Mouse (Mus musculus): Measurements from ENCODE around the gene Zc2hc1c.

DNA sequence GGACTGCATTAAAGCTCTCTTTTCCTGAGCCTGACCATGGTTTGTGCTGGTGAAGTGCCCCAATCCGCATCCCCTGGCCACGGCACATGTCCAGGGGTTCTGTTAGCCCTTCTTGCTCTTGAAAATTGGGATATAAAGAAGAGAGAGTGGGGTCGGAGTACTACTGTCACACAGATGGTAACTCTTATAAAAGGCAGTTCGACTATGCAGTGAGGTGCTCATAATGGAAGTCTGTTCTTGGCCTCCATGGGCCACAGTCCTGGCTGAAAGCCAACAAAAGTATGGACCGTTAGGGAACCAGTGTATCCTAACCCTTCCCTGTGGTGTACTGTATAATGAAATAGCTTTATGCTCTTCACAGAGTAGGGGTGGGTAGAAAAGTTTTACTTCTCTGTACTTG is 8.5 kb downstream of the Zc2hc1c start:
- TF ChIP-seq CTCF (IDR thresholded peaks at IDR 0.05; ENCODE audit: borderline replicate concordance, insufficient read depth, low read depth, low read length) = no peak
- no peak for TF ChIP-seq POLR2A (IDR thresholded peaks at IDR 0.05; ENCODE audit: borderline replicate concordance, insufficient read depth, low read length)
